Mouse (Mus musculus): Measurements from ENCODE around the gene Trim26. TPM values are rescaled to one million over a fixed set of nuclear protein-coding genes. Genes with fewer than 3 reads are reported as not detected.

Trim26 gene
- polyA plus RNA-seq, 1 experiment from 2014 or later = 45.3 TPM

GRCm38 (mm10) chr17:36903651-36904050, 66.7 kb downstream of the Trim26 start:
- 71% methylated on average over 3 of the region's 3 CpGs for WGBS
- Histone ChIP-seq H3K9ac (no peak overlapping the region), H3K27me3 (no peaks in the 10 kb centered on the region), H3K4me2 (replicated peaks) (no peak overlapping the region), H3K4me1 (no peaks in the 10 kb centered on the region), H3K27ac (replicated peaks) (no peak overlapping the region), H3K36me3 (no peaks in the 10 kb centered on the region), H3K9me3 (replicated peaks) (no peaks in the 10 kb centered on the region), H3K4me3 (replicated peaks) (no peak overlapping the region)
- ATAC-seq (ENCODE audit: insufficient number of reproducible peaks, low FRiP score, low TSS enrichment, low read depth) = no peak

GRCm38 (mm10) chr17:36908235-36908634, 71.3 kb downstream of the Trim26 start:
- H3K9ac ChIP-seq = no peak overlapping the region
- 41% methylated on average over 1 of the region's 1 CpGs for WGBS
- H3K4me2 ChIP-seq (replicated peaks) = no peak overlapping the region
- no peak overlapping the region for H3K27ac ChIP-seq (replicated peaks)
- H3K9me3 ChIP-seq (replicated peaks) = no peaks in the 10 kb centered on the region
- 0 out of 2 replicates have a peak, but pooled peaks have one; percentile 39 for ATAC-seq (ENCODE audit: insufficient number of reproducible peaks, low FRiP score, low TSS enrichment, low read depth)
- H3K4me1 ChIP-seq = no peaks in the 10 kb centered on the region
- H3K27me3 ChIP-seq = no peaks in the 10 kb centered on the region
- no peak overlapping the region for H3K4me3 ChIP-seq (replicated peaks)
- H3K36me3 ChIP-seq = no peaks in the 10 kb centered on the region

Other genes starting within 250 kb of the Trim26 start
- not detected in 2 replicates for gene H2-M9, start 194.5 kb upstream of the Trim26 start, polyA plus RNA-seq (2015; fragmentation: Nextera tagmentation; extraction: Ambion mirVana)
- gene H2-M1, start 164.9 kb upstream of the Trim26 start, polyA plus RNA-seq (2015; fragmentation: Nextera tagmentation; extraction: Ambion mirVana) = not detected in 2 replicates
- not detected in 2 replicates for gene H2-M10.5, start 64.2 kb upstream of the Trim26 start, polyA plus RNA-seq (2015; fragmentation: Nextera tagmentation; extraction: Ambion mirVana)
- gene H2-M10.6, start 25.0 kb upstream of the Trim26 start, polyA plus RNA-seq (2015; fragmentation: Nextera tagmentation; extraction: Ambion mirVana) = not detected in 2 replicates
- 0.15 and 0.17 TPM in 2 replicates for gene Trim15, start 30.1 kb downstream of the Trim26 start, polyA plus RNA-seq (2015; fragmentation: Nextera tagmentation; extraction: Ambion mirVana)
- 1.7 and 2.3 TPM in 2 replicates for gene Trim10, start 32.4 kb downstream of the Trim26 start, polyA plus RNA-seq (2015; fragmentation: Nextera tagmentation; extraction: Ambion mirVana)
- gene Trim40, start 53.0 kb downstream of the Trim26 start, polyA plus RNA-seq (2015; fragmentation: Nextera tagmentation; extraction: Ambion mirVana) = not detected in 2 replicates
- not detected in 2 replicates for gene Trim31, start 61.0 kb downstream of the Trim26 start, polyA plus RNA-seq (2015; fragmentation: Nextera tagmentation; extraction: Ambion mirVana)
- 7.5 and 9.4 TPM in 2 replicates for gene Rnf39, start 105.8 kb downstream of the Trim26 start, polyA plus RNA-seq (2015; fragmentation: Nextera tagmentation; extraction: Ambion mirVana)
- gene Ppp1r11, start 114.6 kb downstream of the Trim26 start, polyA plus RNA-seq (2015; fragmentation: Nextera tagmentation; extraction: Ambion mirVana) = 106 and 111 TPM in 2 replicates
- gene Znrd1, start 121.4 kb downstream of the Trim26 start, polyA plus RNA-seq (2015; fragmentation: Nextera tagmentation; extraction: Ambion mirVana) = 94.7 and 98.6 TPM in 2 replicates
- 5.7 and 5.9 TPM in 2 replicates for gene Znrd1as, start 121.5 kb downstream of the Trim26 start, polyA plus RNA-seq (2015; fragmentation: Nextera tagmentation; extraction: Ambion mirVana)
- gene 2410137M14Rik, start 144.1 kb downstream of the Trim26 start, polyA plus RNA-seq (2015; fragmentation: Nextera tagmentation; extraction: Ambion mirVana) = not detected in 2 replicates
- 0.67 and 0.95 TPM in 2 replicates for gene H2-M5, start 152.4 kb downstream of the Trim26 start, polyA plus RNA-seq (2015; fragmentation: Nextera tagmentation; extraction: Ambion mirVana)
- 52.2 and 62.2 TPM in 2 replicates for gene Zfp57, start 164.0 kb downstream of the Trim26 start, polyA plus RNA-seq (2015; fragmentation: Nextera tagmentation; extraction: Ambion mirVana)
- 0.09 TPM in 1 of 2 replicates, not detected in the other for gene Mog, start 186.3 kb downstream of the Trim26 start, polyA plus RNA-seq (2015; fragmentation: Nextera tagmentation; extraction: Ambion mirVana)
- 11.5 and 15.0 TPM in 2 replicates for gene Gabbr1, start 208.8 kb downstream of the Trim26 start, polyA plus RNA-seq (2015; fragmentation: Nextera tagmentation; extraction: Ambion mirVana)